Mouse (Mus musculus): ENCODE data around the gene Olfr308.
"Not testable (repeated sequence)": the region's sequence is repeated elsewhere in the genome, so short reads cannot be mapped to it uniquely, and the experiment has no call there.

Olfr308 gene

DNA sequence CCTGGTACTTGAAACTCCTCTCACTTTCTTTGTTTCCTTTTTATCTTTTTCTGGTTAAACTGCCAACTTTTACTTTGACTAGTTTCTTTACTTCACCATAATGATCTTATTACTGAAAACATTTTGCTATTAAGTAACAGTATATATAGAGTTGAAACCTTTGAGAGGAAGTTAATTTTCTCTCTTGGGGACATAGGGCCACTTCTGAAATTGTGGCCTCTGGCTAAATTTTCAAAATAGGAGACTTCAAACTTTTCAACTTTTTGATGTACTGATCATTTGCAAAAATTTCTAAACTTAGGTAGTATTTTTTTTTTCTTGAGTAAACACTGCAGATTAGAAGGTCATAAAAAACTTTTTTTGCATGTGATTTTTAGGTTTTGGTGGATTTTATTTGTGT is at the start of gene Olfr308:
Olfr308 (minus strand) TSS at position 101 of the 400 bp plus-strand sequence.
- DNase-seq (ENCODE audit: low spot score in 2 of 2), result no peak

DNA sequence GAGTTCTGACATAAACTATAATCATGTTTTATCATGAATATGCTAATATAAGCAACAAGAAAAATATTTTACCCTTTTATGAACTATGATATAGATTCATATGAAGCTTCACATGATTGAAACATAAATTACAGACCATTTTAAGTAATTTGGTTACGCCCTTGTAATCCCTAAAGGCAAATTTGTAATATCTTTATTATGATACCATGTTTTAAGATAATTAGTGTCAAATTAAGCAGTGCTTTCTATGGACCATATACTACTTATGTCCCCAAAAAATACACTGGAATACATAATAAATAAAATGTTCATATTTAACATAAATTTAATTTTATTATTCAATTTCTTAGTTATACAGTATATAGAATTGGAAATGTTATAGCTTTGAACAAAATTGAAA is 41.4 kb upstream of the Olfr308 start, which contains the start of gene Olfr305:
Olfr305 (minus strand) TSS at position 101 of the 400 bp plus-strand sequence.
- no peak for DNase-seq (ENCODE audit: low spot score in 2 of 2)

DNA sequence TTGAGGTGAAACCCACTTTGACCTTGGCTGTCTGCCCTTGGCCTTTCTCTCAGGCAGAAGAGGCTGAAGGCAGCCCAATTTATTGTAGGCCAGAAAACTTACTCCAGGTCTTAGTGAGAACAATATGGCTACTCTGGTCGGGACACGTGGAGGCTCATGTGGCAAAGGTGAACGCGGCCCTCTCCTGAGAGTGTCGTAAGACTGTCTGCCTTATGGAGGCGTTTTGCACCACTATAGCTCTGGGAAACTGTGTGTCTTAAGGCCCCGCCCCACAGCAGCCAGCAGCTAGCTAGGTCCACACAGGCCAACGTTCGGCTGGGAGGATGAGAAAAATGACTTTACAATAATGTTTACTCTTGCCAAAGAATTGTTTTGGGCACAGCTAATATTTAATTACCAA is 20.9 kb upstream of the Olfr308 start:
- not testable (repeated sequence) for DNase-seq (ENCODE audit: low spot score in 2 of 2)

DNA sequence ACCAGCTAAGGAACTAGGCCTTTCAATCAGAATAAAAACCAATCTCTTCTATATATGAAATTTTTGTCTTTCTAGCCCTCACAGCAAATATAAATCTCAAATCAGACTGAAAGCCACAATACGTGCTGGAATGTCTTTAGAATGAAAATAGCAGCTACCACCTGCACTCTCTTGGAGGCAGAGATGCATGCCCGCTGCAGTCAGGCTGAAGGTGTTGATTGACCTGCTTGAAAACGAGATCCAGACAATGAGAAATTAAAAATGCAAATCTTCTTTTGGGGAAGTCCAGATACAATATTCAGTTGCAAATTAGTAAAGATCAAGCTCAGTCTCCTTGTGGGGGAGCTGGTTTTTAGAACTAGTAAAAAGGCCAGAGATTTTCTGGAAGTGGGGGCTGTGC is 18.8 kb upstream of the Olfr308 start:
- no peak for DNase-seq (ENCODE audit: low spot score in 2 of 2)

DNA sequence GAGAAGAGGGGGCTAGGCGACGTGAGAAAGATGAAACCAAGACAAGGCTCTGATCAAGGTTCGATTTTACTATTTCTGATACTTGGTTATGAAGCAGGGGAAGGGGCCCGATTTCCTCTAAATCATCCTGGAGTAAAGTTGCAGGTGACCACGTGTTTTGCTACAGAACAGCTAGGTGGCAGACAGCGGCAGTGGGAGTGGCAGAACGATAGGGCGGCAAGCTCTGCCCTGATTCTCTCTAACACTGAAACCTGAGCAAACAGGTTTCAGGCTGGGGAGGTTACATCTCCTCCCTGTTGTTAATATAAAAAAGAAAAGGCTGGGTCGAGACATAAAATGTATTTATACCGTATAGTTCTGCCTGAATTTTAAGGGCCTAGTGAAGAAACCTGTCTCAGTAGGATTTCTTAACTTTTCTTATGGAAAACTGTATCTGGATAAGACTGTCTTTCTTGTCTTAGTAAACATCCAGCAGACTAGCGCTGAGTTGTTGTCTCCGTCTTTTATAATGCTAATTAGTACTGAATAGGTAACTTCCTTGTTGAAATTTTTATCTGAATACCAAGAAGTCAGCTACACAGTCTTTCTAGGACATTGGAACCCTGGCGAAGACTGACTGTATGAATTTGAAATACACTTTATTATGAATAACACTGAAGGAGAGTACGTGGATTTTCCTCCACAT is 17.6 kb upstream of the Olfr308 start:
- DNase-seq (ENCODE audit: low spot score in 2 of 2), result no peak

DNA sequence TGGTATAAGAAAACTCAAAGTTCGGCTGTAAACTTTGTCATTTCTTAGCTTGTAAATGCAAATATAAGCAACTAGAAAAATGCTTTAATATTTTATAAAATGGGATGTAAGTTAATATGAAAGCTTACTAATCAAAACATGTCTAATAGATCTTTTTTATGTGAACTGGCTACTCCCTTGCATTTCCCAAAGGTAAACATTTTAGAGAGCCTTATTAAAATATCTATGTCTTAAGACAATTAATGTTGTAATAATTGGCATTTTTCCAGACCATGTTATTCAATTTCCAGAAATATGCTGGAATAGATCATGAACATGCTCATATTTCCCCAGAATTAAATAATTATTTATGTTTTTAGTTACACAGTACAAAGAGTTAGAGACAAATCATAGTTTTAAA is 12.1 kb upstream of the Olfr308 start, which contains the start of gene Olfr307:
Olfr307 (minus strand) TSS at position 101 of the 400 bp plus-strand sequence.
- no peak for DNase-seq (ENCODE audit: low spot score in 2 of 2)

DNA sequence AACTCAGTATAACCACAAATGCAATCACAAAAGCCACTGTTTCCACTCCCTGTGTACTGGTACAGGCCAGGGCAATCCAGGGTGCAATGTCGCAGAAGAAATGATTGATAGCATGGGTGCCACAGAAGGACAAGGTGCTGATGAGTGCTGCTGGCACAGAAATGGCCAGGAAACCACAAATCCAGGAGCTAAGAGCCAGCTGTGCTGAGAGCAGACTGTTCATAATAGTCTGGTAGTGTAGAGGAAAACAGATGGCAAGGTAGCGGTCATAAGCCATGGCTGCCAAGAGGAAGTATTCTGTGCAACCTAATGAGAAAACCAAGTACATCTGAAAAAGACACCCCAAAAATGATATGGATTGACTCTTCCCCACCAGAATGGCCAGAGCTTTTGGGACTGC is 4.1 kb downstream of the Olfr308 start:
- DNase-seq (ENCODE audit: low spot score in 2 of 2), result no peak

DNA sequence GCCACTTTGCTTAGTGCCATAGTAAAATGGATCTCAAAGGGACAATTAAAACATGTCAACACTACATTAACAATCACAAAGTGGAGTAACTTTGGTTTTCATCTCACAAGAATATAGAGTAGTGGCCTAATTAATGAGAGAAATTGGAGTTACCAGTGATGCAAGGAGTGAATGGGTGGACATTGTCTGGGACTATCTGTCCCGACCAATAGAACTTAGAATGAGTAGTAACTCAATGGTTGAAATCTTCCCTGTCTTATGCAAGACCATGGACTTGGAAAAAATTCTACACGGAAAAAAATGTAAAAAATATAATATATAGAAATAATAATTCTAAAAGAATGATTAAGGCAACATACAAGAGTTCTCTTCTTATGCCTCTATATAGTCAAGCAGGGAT is 11.8 kb downstream of the Olfr308 start, which contains the start of gene Olfr309:
Olfr309 (minus strand) TSS at position 101 of the 400 bp plus-strand sequence.
- no peak for DNase-seq (ENCODE audit: low spot score in 2 of 2)

DNA sequence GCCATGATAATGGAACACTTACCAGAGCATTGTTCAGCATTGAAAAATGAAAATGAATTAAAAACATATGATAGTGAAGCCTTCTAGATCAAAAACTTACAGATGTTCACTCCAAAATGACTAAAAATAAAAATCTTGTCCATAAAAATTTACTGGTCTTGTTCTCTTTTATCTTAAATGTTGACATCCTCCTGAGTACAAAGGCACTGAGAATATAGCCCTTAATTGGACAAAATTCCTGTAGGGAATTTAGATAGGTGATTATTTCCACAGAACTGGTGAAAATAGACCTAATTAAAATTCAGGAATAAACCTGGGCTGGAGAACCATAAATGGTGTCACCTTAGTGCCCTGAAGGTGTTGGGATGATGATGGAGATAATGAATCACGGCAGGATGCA is 48.4 kb downstream of the Olfr308 start, which contains the start of gene Olfr310:
Olfr310 (minus strand) TSS at position 101 of the 400 bp plus-strand sequence.
- no peak for DNase-seq (ENCODE audit: low spot score in 2 of 2)
